ENCODE assay signal across 7 mouse cellular contexts in the genomic region with DNA sequence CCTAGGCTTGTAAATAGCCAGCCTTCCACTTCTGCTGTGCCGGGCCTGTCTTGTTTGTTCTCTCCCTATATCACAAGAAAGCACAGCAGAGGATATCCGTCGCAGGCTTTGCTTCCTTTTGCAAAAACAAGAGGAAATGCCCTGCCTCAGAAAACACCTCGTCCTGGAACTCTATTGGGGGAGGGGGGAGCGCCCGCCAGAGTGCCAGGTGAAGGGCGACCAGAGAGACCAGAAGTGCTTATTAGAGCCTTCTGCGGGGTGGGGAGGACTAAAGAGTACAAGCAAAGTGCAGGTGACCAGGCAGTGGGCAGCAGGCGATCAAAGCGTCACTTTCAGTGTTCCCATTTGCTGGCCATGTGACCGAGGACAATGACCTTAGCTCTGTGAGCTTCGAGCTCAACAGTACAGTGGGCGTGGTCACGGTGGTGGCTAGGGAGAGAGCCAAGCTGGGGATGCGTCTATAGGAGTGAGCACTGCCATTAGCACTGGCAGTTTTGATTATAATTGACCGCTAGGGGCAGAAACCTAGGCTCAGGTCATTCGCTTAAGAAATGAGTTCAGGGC. TPM values are rescaled to one million over a fixed set of nuclear protein-coding genes. Genes with fewer than 3 reads are reported as not detected.
DNase-seq lines count a peak whose midpoint lies in the region; ATAC-seq and TF ChIP-seq lines count a peak whose summit lies in the region.

No protein-coding gene starts in this region.

- peak overlapping the region; percentile 83 for H3K27ac ChIP-seq in lung, postnatal 0 days (ENCODE audit: low read length)

- peak; percentile 81 for DNase-seq in T-cell, adult 2 months (ENCODE audit: low spot score)
- peak; percentile 72 for DNase-seq in c-Kit-positive CD71-negative TER-119-negative erythroid progenitor cells, embryonic 14.5 days (ENCODE audit: low read depth)
- DNase-seq in heart, adult 9 months (ENCODE audit: low spot score in 2 of 2), result peak; percentile 80 to 85
- peak; percentile 95 for DNase-seq in kidney, adult 9 months
- peak; percentile 92 for DNase-seq in lung, postnatal 0 days (ENCODE audit: low spot score)
- peak; percentile 82 for DNase-seq in retina, postnatal 1 day
- DNase-seq in cerebellum, postnatal 36 days, result no peak

- no peaks in the 10 kb centered on the region for H3K9me3 ChIP-seq in lung, postnatal 0 days (ENCODE audit: low read length)

- H3K36me3 ChIP-seq in lung, postnatal 0 days (ENCODE audit: insufficient read depth, low read length), result no peaks in the 10 kb centered on the region

- no peak overlapping the region for H3K9ac ChIP-seq in lung, postnatal 0 days (replicated peaks; ENCODE audit: low read depth)

- no peak overlapping the region for H3K4me3 ChIP-seq in lung, postnatal 0 days (ENCODE audit: low read depth, low read length)

- peak; percentile 65 for TF ChIP-seq CTCF in lung, postnatal 0 days (IDR thresholded peaks at IDR 0.05)

- peak overlapping the region; percentile 45 for H3K4me2 ChIP-seq in lung, postnatal 0 days (replicated peaks; ENCODE audit: low read depth, low read length)

- ATAC-seq in lung, postnatal 0 days, result peak; percentile 85

- WGBS in lung, postnatal 0 days, result 21% methylated on average over 17 of the region's 17 CpGs

- TF ChIP-seq EP300 in lung, postnatal 0 days (IDR thresholded peaks at IDR 0.05), result peak; percentile 78

- no peaks in the 10 kb centered on the region for H3K27me3 ChIP-seq in lung, postnatal 0 days (replicated peaks; ENCODE audit: insufficient read depth, low read length)

- peaks cover 23% of the 10 kb centered on the region for H3K4me1 ChIP-seq in lung, postnatal 0 days (ENCODE audit: insufficient read depth, low read depth, low read length)

RNA-seq across cellular contexts. Expression of a gene that starts 45.8 kb away (rescaled TPM):
- 2.7 and 3.9 TPM in 2 replicates for polyA plus RNA-seq in lung, postnatal 0 days (2015; fragmentation: Nextera tagmentation; extraction: Ambion mirVana)

Comparison
In these comparisons a context has a peak if more than half of its experiments do, and no peak if none do; other contexts are left out.
1. DNase-seq: peak in T-cell, adult 2 months (single experiment), c-Kit-positive CD71-negative TER-119-negative erythroid progenitor cells, embryonic 14.5 days (single experiment), heart, adult 9 months (2 of 2), kidney, adult 9 months (single experiment), lung, postnatal 0 days (single experiment) and retina, postnatal 1 day (single experiment); none in cerebellum, postnatal 36 days (0 of 2).